ENCODE assay signal across 8 mouse cellular contexts in genomic region chrX:71556965-71557491, GRCm38 (mm10). TPM values are rescaled to one million over a fixed set of nuclear protein-coding genes. Genes with fewer than 3 reads are reported as not detected.
DNase-seq lines count a peak whose midpoint lies in the region; ATAC-seq and TF ChIP-seq lines count a peak whose summit lies in the region.

No protein-coding gene starts in this region.

- H3K36me3 ChIP-seq in spleen, adult 2 months (ENCODE audit: control insufficient read depth, insufficient read depth, low read length), result no peaks in the 10 kb centered on the region
- 0 out of 2 replicates have a peak, but pooled peaks cover 9% of the 10 kb centered on the region for H3K36me3 ChIP-seq in forebrain, postnatal 0 days (ENCODE audit: insufficient read depth)
- H3K36me3 ChIP-seq in limb, embryonic 14.5 days (ENCODE audit: control insufficient read depth, insufficient read depth, low read length), result peaks cover 5% of the 10 kb centered on the region; the same call in 1 of the 2 replicates
- peaks cover 6% of the 10 kb centered on the region; the same call in 1 of the 2 replicates for H3K36me3 ChIP-seq in neural tube, embryonic 15.5 days

- H3K9ac ChIP-seq in forebrain, postnatal 0 days, result peak overlapping the region; percentile 83
- peak overlapping the region; percentile 89 for H3K9ac ChIP-seq in limb, embryonic 14.5 days (ENCODE audit: low read depth, low read length, severe bottlenecking)
- peak overlapping the region; percentile 73 for H3K9ac ChIP-seq in neural tube, embryonic 15.5 days (replicated peaks)

- no peak for TF ChIP-seq POLR2A in spleen, adult 2 months (IDR thresholded peaks at IDR 0.05; ENCODE audit: low read depth, low read length)
- TF ChIP-seq POLR2A in limb, embryonic 14.5 days (IDR thresholded peaks at IDR 0.05; ENCODE audit: borderline replicate concordance, extremely low read depth, insufficient read depth, insufficient read length), result no peak

- TF ChIP-seq CTCF in spleen, adult 2 months (IDR thresholded peaks at IDR 0.05; ENCODE audit: extremely low read depth, insufficient read depth, insufficient read length, insufficient replicate concordance), result no peak
- TF ChIP-seq CTCF in forebrain, postnatal 0 days (IDR thresholded peaks at IDR 0.05; ENCODE audit: low read depth), result no peak

- DNase-seq in adrenal gland, adult 2 months, result peak; percentile 41
- DNase-seq in adrenal gland, postnatal 4 days (ENCODE audit: low spot score in 2 of 2), result no peak
- peak in 1 of 2 experiments; percentile 2 for DNase-seq in spleen, adult 2 months (ENCODE audit: low read depth in 1 of 2, low spot score in 2 of 2)
- no peak for DNase-seq in spleen, postnatal 36 days (ENCODE audit: low spot score in 2 of 2)
- DNase-seq in forebrain, postnatal 0 days, result no peak
- peak; percentile 7 for DNase-seq in limb, embryonic 14.5 days (ENCODE audit: low spot score)
- DNase-seq in frontal cortex, postnatal 25 days (ENCODE audit: low spot score in 2 of 2), result no peak

- peaks cover 2% of the 10 kb centered on the region; the same call in 1 of the 2 replicates for H3K4me1 ChIP-seq in spleen, adult 2 months (ENCODE audit: control insufficient read depth, insufficient read depth, insufficient read length)
- H3K4me1 ChIP-seq in forebrain, postnatal 0 days (ENCODE audit: insufficient read depth), result no peaks in the 10 kb centered on the region
- H3K4me1 ChIP-seq in limb, embryonic 14.5 days (ENCODE audit: control insufficient read depth, insufficient read depth, low read length), result no peaks in the 10 kb centered on the region
- 0 out of 2 replicates have a peak, but pooled peaks cover 3% of the 10 kb centered on the region for H3K4me1 ChIP-seq in neural tube, embryonic 15.5 days

- H3K27me3 ChIP-seq in spleen, adult 2 months (ENCODE audit: control insufficient read depth, insufficient read depth, low read length), result no peaks in the 10 kb centered on the region
- no peaks in the 10 kb centered on the region for H3K27me3 ChIP-seq in forebrain, postnatal 0 days (ENCODE audit: insufficient read depth, low read length)
- H3K27me3 ChIP-seq in limb, embryonic 14.5 days (ENCODE audit: control insufficient read depth, insufficient read depth, low read length), result no peaks in the 10 kb centered on the region
- no peaks in the 10 kb centered on the region for H3K27me3 ChIP-seq in neural tube, embryonic 15.5 days (replicated peaks)

- H3K4me2 ChIP-seq in forebrain, postnatal 0 days (ENCODE audit: low read depth), result peak overlapping the region; percentile 61
- peak overlapping the region; percentile 41 for H3K4me2 ChIP-seq in limb, embryonic 14.5 days (replicated peaks; ENCODE audit: low read depth, low read length, severe bottlenecking)
- peak overlapping the region; percentile 74 for H3K4me2 ChIP-seq in neural tube, embryonic 15.5 days

- no peaks in the 10 kb centered on the region for H3K9me3 ChIP-seq in forebrain, postnatal 0 days (ENCODE audit: low read length)
- no peaks in the 10 kb centered on the region for H3K9me3 ChIP-seq in limb, embryonic 14.5 days (ENCODE audit: control insufficient read depth, low read length)
- H3K9me3 ChIP-seq in neural tube, embryonic 15.5 days (replicated peaks), result no peaks in the 10 kb centered on the region

- no peak for ATAC-seq in forebrain, postnatal 0 days
- ATAC-seq in limb, embryonic 14.5 days (ENCODE audit: low FRiP score, low read depth), result no peak; the same call in 1 of the 2 replicates
- no peak; the same call in 1 of the 2 replicates for ATAC-seq in neural tube, embryonic 15.5 days (ENCODE audit: low FRiP score)

- peak overlapping the region; percentile 70; the same call in 1 of the 2 replicates for H3K4me3 ChIP-seq in spleen, adult 2 months (ENCODE audit: extremely low read depth, insufficient read depth, insufficient read length)
- peak overlapping the region; percentile 61 for H3K4me3 ChIP-seq in forebrain, postnatal 0 days (ENCODE audit: low read depth, low read length)
- peak overlapping the region; percentile 58 for H3K4me3 ChIP-seq in limb, embryonic 14.5 days (replicated peaks; ENCODE audit: low read length)
- H3K4me3 ChIP-seq in neural tube, embryonic 15.5 days (replicated peaks), result peak overlapping the region; percentile 63

- no peak overlapping the region for H3K27ac ChIP-seq in spleen, adult 2 months (ENCODE audit: insufficient read depth, low read length)
- H3K27ac ChIP-seq in forebrain, postnatal 0 days (ENCODE audit: low read depth, low read length), result peak overlapping the region; percentile 95
- H3K27ac ChIP-seq in limb, embryonic 14.5 days (replicated peaks; ENCODE audit: low read depth, low read length), result peak overlapping the region; percentile 95
- peak overlapping the region; percentile 93 for H3K27ac ChIP-seq in neural tube, embryonic 15.5 days (replicated peaks)

- WGBS in spleen, adult 2 months, result 44% methylated on average over 37 of the region's 37 CpGs
- 34% methylated on average over 27 of the region's 37 CpGs for WGBS in forebrain, postnatal 0 days
- 10% methylated on average over 22 of the region's 37 CpGs for WGBS in limb, embryonic 14.5 days
- 27% methylated on average over 30 of the region's 37 CpGs for WGBS in neural tube, embryonic 15.5 days

RNA-seq across cellular contexts. Expression of gene Hmgb3, which starts 1.3 kb away (rescaled TPM):
- total RNA-seq in adrenal gland, adult 2 months (2021), result 100 to 1,000 TPM; 187 to 204 TPM
- polyA plus RNA-seq in adrenal gland, adult 2 months (2012; rRNA removed), result 94.7 and 142 TPM in 2 replicates
- total RNA-seq in adrenal gland, postnatal 4 days (2021), result 100 to 1,000 TPM; 225 to 235 TPM
- polyA plus RNA-seq in spleen, adult 2 months (2012; rRNA removed), result 6.2 and 10.6 TPM in 2 replicates
- 172 and 181 TPM in 2 replicates for total RNA-seq in forebrain, postnatal 0 days (2014; rRNA removed)
- polyA plus RNA-seq in forebrain, postnatal 0 days (2015; fragmentation: Nextera tagmentation; extraction: Ambion mirVana), result 377 and 460 TPM in 2 replicates
- 123 and 181 TPM in 2 replicates for polyA plus RNA-seq in limb, embryonic 14.5 days (2012; rRNA removed)
- 167 and 196 TPM in 2 replicates for polyA plus RNA-seq in limb, embryonic 14.5 days (2014; fragmentation: Nextera tagmentation; extraction: Ambion mirVana)
- 419 and 441 TPM in 2 replicates for polyA plus RNA-seq in neural tube, embryonic 15.5 days (2015; fragmentation: Nextera tagmentation; extraction: Ambion mirVana)

Comparison
In these comparisons a context has a peak if more than half of its experiments do, and no peak if none do; other contexts are left out.
1. DNase-seq: peak in adrenal gland, adult 2 months (single experiment) and limb, embryonic 14.5 days (single experiment); none in adrenal gland, postnatal 4 days (0 of 2), spleen, postnatal 36 days (0 of 2), forebrain, postnatal 0 days (single experiment) and frontal cortex, postnatal 25 days (0 of 2).
2. Peak in every context shown above with its lines, with median percentiles within 50 percentile points of each other: H3K4me3 ChIP-seq, H3K4me2 ChIP-seq and H3K9ac ChIP-seq.